Mouse (Mus musculus) liver, embryonic 14.5 days (tissue): ENCODE results near the gene Mob3a. TPM values are rescaled to one million over a fixed set of nuclear protein-coding genes. Genes with fewer than 3 reads are reported as not detected.
A peak's percentile ranks its signal among the peaks of the same experiment; 100 is the strongest.

ENCODE experiments used
- ATAC-seq: fragments of 200-750 bp; cut with Nextera tagmentation; 2 replicates; pipeline ENCODE4 v1.8.0; 2017; ENCODE audit warnings: moderate number of reproducible peaks, mild to moderate bottlenecking, moderate library complexity; ENCODE audit not compliant: insufficient read depth
- DNase-seq, 3 experiments: peaks; one replicate each; pipeline ENCODE4 v3.0.0-alpha.2; 2012 to 2013; ENCODE audit warnings: low read depth in 3 of 3, low spot score in 3 of 3
- H3K27ac ChIP-seq: fragments of 300-500 bp; sonication (generic); 2 replicates; pipeline ENCODE4 v1.5.1; 2014; ENCODE audit warnings: moderate library complexity, mild to moderate bottlenecking, control low read depth, inconsistent platforms
- H3K27me3 ChIP-seq: fragments of 300-500 bp; sonication (generic); 2 replicates; pipeline ENCODE4 v1.6.1; 2014; ENCODE audit warnings: mild to moderate bottlenecking, low read length, moderate library complexity; ENCODE audit not compliant: control insufficient read depth, insufficient read depth
- H3K36me3 ChIP-seq: fragments of 300-500 bp; sonication (generic); replicated peaks from 2 replicates; pipeline ENCODE4 v1.6.1; 2014; ENCODE audit warnings: low read depth; ENCODE audit not compliant: control insufficient read depth, insufficient read depth
- H3K4me1 ChIP-seq, 2 experiments: fragments of 200-500 bp in 1 of 2; fragments of 300-500 bp in 1 of 2; sonication (generic) in 1 of 2; replicated peaks; 2 replicates each; pipeline ENCODE4 v1.6.1; 2012 to 2014; ENCODE audit warnings: antibody characterized with exemption in 1 of 2, inconsistent platforms in 1 of 2, low read length in 1 of 2; ENCODE audit not compliant: control insufficient read depth in 2 of 2, insufficient read depth in 2 of 2
- H3K4me2 ChIP-seq: fragments of 300-500 bp; sonication (generic); 2 replicates; pipeline ENCODE4 v1.6.1; 2014; ENCODE audit warnings: low read depth, mild to moderate bottlenecking, control low read depth, moderate library complexity
- H3K4me3 ChIP-seq, 2 experiments: fragments of 200-500 bp in 1 of 2; fragments of 300-500 bp in 1 of 2; sonication (generic) in 1 of 2; 2 replicates each; pipeline ENCODE4 v1.5.1; 2012 to 2014; ENCODE audit warnings: low read depth in 2 of 2, low read length in 2 of 2, mild to moderate bottlenecking in 2 of 2, control low read depth in 1 of 2, inconsistent platforms in 1 of 2, moderate library complexity in 1 of 2; ENCODE audit not compliant: insufficient read depth in 1 of 2
- H3K9ac ChIP-seq: fragments of 300-500 bp; sonication (generic); replicated peaks from 2 replicates; pipeline ENCODE4 v1.6.1; 2014; ENCODE audit warnings: mild to moderate bottlenecking, control low read depth, moderate library complexity
- H3K9me3 ChIP-seq: fragments of 300-500 bp; sonication (generic); 2 replicates; pipeline ENCODE4 v1.6.1; 2016; ENCODE audit warnings: low read length, mixed read lengths; ENCODE audit not compliant: control insufficient read depth
- CTCF ChIP-seq: IDR thresholded peaks from 2 replicates; pipeline ENCODE4 v1.5.1; 2016; ENCODE audit warnings: antibody characterized with exemption, low read depth, control low read depth
- EP300 ChIP-seq: IDR thresholded peaks from 2 replicates; pipeline ENCODE4 v1.6.1; 2016; ENCODE audit warnings: antibody characterized with exemption, low read depth
- WGBS: fragments of 180-500 bp; shearing (Covaris S2); extraction: QIAGEN DNeasy Blood & Tissue Kit; methylation state at CpG from one replicate; pipeline ENCODE4 v1.1.7; 2014; ENCODE audit not compliant: insufficient replicate concordance; 5-methylcytosine and 5-hydroxymethylcytosine counted together
- polyA plus RNA-seq, 2 experiments: library from polyadenylated mRNA; depleted of rRNA in 1 of 2; stranded (reverse) in 1 of 2; unstranded in 1 of 2; fragments of >200 nt; fragmentation: Nextera tagmentation in 1 of 2; extraction: Ambion mirVana in 1 of 2; gene quantifications; 2 replicates each; pipeline versions ENCODE4 v1.2.1 to v1.2.3; 2012 to 2014

The Mob3a gene
- polyA plus RNA-seq, 2 experiments: 13.0 to 14.2 TPM

GRCm38 (mm10) chr10:80674851-80675404, 26.8 kb downstream of the Mob3a start:
- no peak for TF ChIP-seq CTCF
- TF ChIP-seq EP300: no peak
- peaks cover 23% of the 10 kb centered on the region for H3K36me3 ChIP-seq

GRCm38 (mm10) chr10:80674161-80674711, 27.5 kb downstream of the Mob3a start:
- WGBS: 59% methylated on average over 5 of the region's 5 CpGs
- H3K4me3 ChIP-seq: peak overlapping the region; percentile 86 to 98
- no peaks in the 10 kb centered on the region for H3K9me3 ChIP-seq
- peak overlapping the region; percentile 98 for H3K9ac ChIP-seq
- no peak for DNase-seq
- TF ChIP-seq EP300 (no peak), CTCF (0 out of 2 replicates have a peak, but pooled peaks have one; percentile 4)
- H3K27ac ChIP-seq: peak overlapping the region; percentile 5; the same call in 1 of the 2 replicates
- peaks cover 41 to 44% of the 10 kb centered on the region in 2 experiments for H3K4me1 ChIP-seq
- no peaks in the 10 kb centered on the region for H3K27me3 ChIP-seq
- no peak for ATAC-seq
- H3K4me2 ChIP-seq: peak overlapping the region; percentile 98
- peaks cover 28% of the 10 kb centered on the region for H3K36me3 ChIP-seq

More at GRCm38 (mm10) chr10:80674851-80675404, 26.8 kb downstream of the Mob3a start:
- Histone ChIP-seq H3K4me3 (peak overlapping the region; percentile 86 to 98), H3K4me2 (peak overlapping the region; percentile 98), H3K9me3 (no peaks in the 10 kb centered on the region), H3K27me3 (no peaks in the 10 kb centered on the region), H3K9ac (peak overlapping the region; percentile 98), H3K27ac (peak overlapping the region; percentile 76), H3K4me1 (peaks cover 48 to 51% of the 10 kb centered on the region in 2 experiments)
- DNase-seq (no peak), ATAC-seq (no peak)
- 12% methylated on average over 6 of the region's 6 CpGs for WGBS

GRCm38 (mm10) chr10:80673690-80674089, 28.1 kb downstream of the Mob3a start:
- Histone ChIP-seq H3K4me1 (peaks cover 35 to 39% of the 10 kb centered on the region in 2 experiments), H3K9me3 (no peaks in the 10 kb centered on the region), H3K9ac (peak overlapping the region; percentile 98), H3K4me2 (peak overlapping the region; percentile 98), H3K36me3 (peaks cover 34% of the 10 kb centered on the region), H3K27ac (no peak overlapping the region), H3K27me3 (no peaks in the 10 kb centered on the region), H3K4me3 (peak overlapping the region in 1 of 2 experiments; percentile 98; a peak in 2 of 4 replicates)
- TF ChIP-seq EP300: no peak
- no peak for TF ChIP-seq CTCF
- WGBS: 67% methylated on average over 3 of the region's 3 CpGs
- no peak for DNase-seq
- no peak for ATAC-seq

- H3K27ac ChIP-seq: no peak overlapping the region
- no peak for TF ChIP-seq CTCF
- TF ChIP-seq EP300: no peak
- H3K4me3 ChIP-seq: no peak overlapping the region
- H3K4me2 ChIP-seq: no peak overlapping the region
- H3K9ac ChIP-seq: no peak overlapping the region
- DNase-seq (no peak), ATAC-seq (no peak)
- no peaks in the 10 kb centered on the region for H3K9me3 ChIP-seq
- peaks cover 49% of the 10 kb centered on the region for H3K36me3 ChIP-seq
- H3K4me1 ChIP-seq: peaks cover 20 to 23% of the 10 kb centered on the region in 2 experiments
- WGBS: 74% methylated on average over 11 of the region's 11 CpGs
- H3K27me3 ChIP-seq: no peaks in the 10 kb centered on the region
Observed at GRCm38 (mm10) chr10:80671936-80672690, 29.7 kb downstream of the Mob3a start.

GRCm38 (mm10) chr10:80671251-80671650, 30.5 kb downstream of the Mob3a start:
- Histone ChIP-seq H3K9me3 (no peaks in the 10 kb centered on the region), H3K4me2 (no peak overlapping the region), H3K4me3 (no peak overlapping the region), H3K27me3 (no peaks in the 10 kb centered on the region), H3K4me1 (peaks cover 16 to 20% of the 10 kb centered on the region in 2 experiments), H3K36me3 (peaks cover 57% of the 10 kb centered on the region), H3K9ac (no peak overlapping the region), H3K27ac (no peak overlapping the region)
- no peak for DNase-seq
- no peak for ATAC-seq
- WGBS: 85% methylated on average over 4 of the region's 4 CpGs
- TF ChIP-seq EP300 (no peak), CTCF (no peak)
